Mouse (Mus musculus): ENCODE measurements at regions not wholly inside any gene's neighbourhood (a gene's known extent, or its start where the extent isn't known, plus 50 kb on each side); places are given as distances from the start of the nearest gene placed in this dataset.

- DNase-seq = no peak
- Histone ChIP-seq H3K36me3 (ENCODE audit: control insufficient read depth, insufficient read depth, low read length) (no peaks in the 10 kb centered on the region), H3K9ac (replicated peaks; ENCODE audit: low read length) (no peak overlapping the region), H3K4me3 (replicated peaks; ENCODE audit: low read depth, low read length) (no peak overlapping the region), H3K27me3 (ENCODE audit: control insufficient read depth, insufficient read depth, low read length) (no peaks in the 10 kb centered on the region), H3K4me2 (ENCODE audit: low read length) (no peak overlapping the region), H3K9me3 (ENCODE audit: control insufficient read depth, low read length) (no peaks in the 10 kb centered on the region), H3K4me1 (ENCODE audit: control insufficient read depth, insufficient read depth, low read length) (no peaks in the 10 kb centered on the region), H3K27ac (replicated peaks; ENCODE audit: low read depth, low read length) (no peak overlapping the region)
- ATAC-seq (ENCODE audit: low FRiP score, low TSS enrichment) = peak; percentile 48; the same call in 1 of the 2 replicates
- 83% methylated on average over 14 of the region's 14 CpGs for WGBS
Observed at GRCm38 (mm10) chr17:84877176-84877863, 79.2 kb upstream of the Ppm1b start.

DNA sequence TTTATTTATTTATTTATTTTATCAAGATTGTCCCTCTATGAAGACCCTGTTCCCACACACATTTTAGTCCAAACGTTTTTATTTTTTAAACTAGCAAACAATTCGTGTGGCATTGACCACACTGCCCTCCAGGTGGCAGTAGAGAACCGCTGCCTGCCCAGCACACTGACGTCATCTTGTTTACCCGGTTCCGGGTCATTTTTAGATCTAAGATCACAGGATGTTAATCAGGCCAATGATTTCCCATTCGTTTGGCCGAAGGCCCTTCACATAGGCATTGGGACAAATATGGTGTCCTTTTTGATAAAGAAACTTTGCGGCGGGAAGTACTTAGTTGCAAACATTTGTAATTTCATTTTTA is 78.7 kb upstream of the Ppm1b start:
- H3K9me3 ChIP-seq (ENCODE audit: control insufficient read depth, low read length) = no peaks in the 10 kb centered on the region
- H3K4me3 ChIP-seq (replicated peaks; ENCODE audit: low read depth, low read length) = no peak overlapping the region
- peak overlapping the region; percentile 38 for H3K4me2 ChIP-seq (ENCODE audit: low read length)
- H3K27ac ChIP-seq (replicated peaks; ENCODE audit: low read depth, low read length) = no peak overlapping the region
- H3K4me1 ChIP-seq (ENCODE audit: control insufficient read depth, insufficient read depth, low read length) = no peaks in the 10 kb centered on the region
- no peak overlapping the region for H3K9ac ChIP-seq (replicated peaks; ENCODE audit: low read length)
- DNase-seq (peak; percentile 87), ATAC-seq (ENCODE audit: low FRiP score, low TSS enrichment) (peak; percentile 46; the same call in 1 of the 2 replicates)
- WGBS = 18% methylated on average over 10 of the region's 10 CpGs
- H3K36me3 ChIP-seq (ENCODE audit: control insufficient read depth, insufficient read depth, low read length) = no peaks in the 10 kb centered on the region
- H3K27me3 ChIP-seq (ENCODE audit: control insufficient read depth, insufficient read depth, low read length) = no peaks in the 10 kb centered on the region

GRCm38 (mm10) chr17:84878316-84878715 is 78.2 kb upstream of the Ppm1b start:
- no peak overlapping the region for H3K9ac ChIP-seq (replicated peaks; ENCODE audit: low read length)
- no peaks in the 10 kb centered on the region for H3K27me3 ChIP-seq (ENCODE audit: control insufficient read depth, insufficient read depth, low read length)
- no peak overlapping the region for H3K27ac ChIP-seq (replicated peaks; ENCODE audit: low read depth, low read length)
- DNase-seq (no peak), ATAC-seq (ENCODE audit: low FRiP score, low TSS enrichment) (no peak)
- no peaks in the 10 kb centered on the region for H3K4me1 ChIP-seq (ENCODE audit: control insufficient read depth, insufficient read depth, low read length)
- H3K4me2 ChIP-seq (ENCODE audit: low read length) = peak overlapping the region; percentile 38; the same call in 1 of the 2 replicates
- WGBS = 91% methylated on average over 5 of the region's 5 CpGs
- no peaks in the 10 kb centered on the region for H3K36me3 ChIP-seq (ENCODE audit: control insufficient read depth, insufficient read depth, low read length)
- H3K4me3 ChIP-seq (replicated peaks; ENCODE audit: low read depth, low read length) = no peak overlapping the region
- H3K9me3 ChIP-seq (ENCODE audit: control insufficient read depth, low read length) = no peaks in the 10 kb centered on the region

- H3K4me3 ChIP-seq (replicated peaks; ENCODE audit: low read depth, low read length) = no peak overlapping the region
- ATAC-seq (ENCODE audit: low FRiP score, low TSS enrichment) = no peak
Observed at GRCm38 (mm10) chr17:84879146-84879545, 77.4 kb upstream of the Ppm1b start.

GRCm38 (mm10) chr17:84880946-84881345 is 75.6 kb upstream of the Ppm1b start:
- Histone ChIP-seq H3K9me3 (ENCODE audit: control insufficient read depth, low read length) (no peaks in the 10 kb centered on the region), H3K9ac (replicated peaks; ENCODE audit: low read length) (no peak overlapping the region), H3K27ac (replicated peaks; ENCODE audit: low read depth, low read length) (no peak overlapping the region), H3K27me3 (ENCODE audit: control insufficient read depth, insufficient read depth, low read length) (no peaks in the 10 kb centered on the region), H3K36me3 (ENCODE audit: control insufficient read depth, insufficient read depth, low read length) (no peaks in the 10 kb centered on the region), H3K4me1 (ENCODE audit: control insufficient read depth, insufficient read depth, low read length) (no peaks in the 10 kb centered on the region), H3K4me3 (replicated peaks; ENCODE audit: low read depth, low read length) (no peak overlapping the region), H3K4me2 (ENCODE audit: low read length) (no peak overlapping the region)
- DNase-seq (no peak), ATAC-seq (ENCODE audit: low FRiP score, low TSS enrichment) (no peak)
- WGBS = 86% methylated on average over 2 of the region's 2 CpGs

More at GRCm38 (mm10) chr17:84879146-84879545, 77.4 kb upstream of the Ppm1b start:
- no peaks in the 10 kb centered on the region for H3K4me1 ChIP-seq (ENCODE audit: control insufficient read depth, insufficient read depth, low read length)
- no peak overlapping the region for H3K9ac ChIP-seq (replicated peaks; ENCODE audit: low read length)
- WGBS = 89% methylated on average over 10 of the region's 10 CpGs
- H3K27me3 ChIP-seq (ENCODE audit: control insufficient read depth, insufficient read depth, low read length) = no peaks in the 10 kb centered on the region
- DNase-seq = no peak
- no peaks in the 10 kb centered on the region for H3K9me3 ChIP-seq (ENCODE audit: control insufficient read depth, low read length)
- H3K27ac ChIP-seq (replicated peaks; ENCODE audit: low read depth, low read length) = no peak overlapping the region
- no peak overlapping the region for H3K4me2 ChIP-seq (ENCODE audit: low read length)
- no peaks in the 10 kb centered on the region for H3K36me3 ChIP-seq (ENCODE audit: control insufficient read depth, insufficient read depth, low read length)

DNA sequence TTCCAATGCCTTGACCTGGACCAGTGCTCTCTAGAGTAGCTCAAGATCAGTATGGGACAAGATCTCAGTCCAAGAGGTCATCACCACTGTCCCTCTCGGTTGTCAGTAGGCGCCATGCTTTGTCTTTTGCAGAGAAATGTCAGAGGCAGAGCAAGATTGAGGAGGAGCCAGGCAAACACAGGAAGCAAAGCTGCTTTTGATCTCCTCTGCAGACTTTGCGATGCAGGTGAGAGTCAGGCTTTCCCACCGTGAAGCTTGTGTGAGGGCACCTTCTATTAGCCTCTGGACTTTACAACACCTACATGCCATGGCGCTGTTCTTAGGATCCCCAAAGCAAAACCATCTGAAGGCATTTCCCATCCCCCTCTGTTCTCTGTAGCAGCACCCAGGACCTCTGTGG is 68.0 kb upstream of the Ppm1b start:
- Histone ChIP-seq H3K4me1 (ENCODE audit: control insufficient read depth, insufficient read depth, low read length) (no peaks in the 10 kb centered on the region), H3K4me3 (replicated peaks; ENCODE audit: low read depth, low read length) (no peak overlapping the region), H3K27me3 (ENCODE audit: control insufficient read depth, insufficient read depth, low read length) (no peaks in the 10 kb centered on the region), H3K9me3 (ENCODE audit: control insufficient read depth, low read length) (no peaks in the 10 kb centered on the region), H3K4me2 (ENCODE audit: low read length) (no peak overlapping the region), H3K9ac (replicated peaks; ENCODE audit: low read length) (no peak overlapping the region), H3K36me3 (ENCODE audit: control insufficient read depth, insufficient read depth, low read length) (no peaks in the 10 kb centered on the region), H3K27ac (replicated peaks; ENCODE audit: low read depth, low read length) (no peak overlapping the region)
- WGBS = 91% methylated on average over 5 of the region's 5 CpGs
- no peak for ATAC-seq (ENCODE audit: low FRiP score, low TSS enrichment)
- no peak for DNase-seq

GRCm38 (mm10) chr17:84890871-84891599 is 65.5 kb upstream of the Ppm1b start:
- no peak overlapping the region for H3K9ac ChIP-seq (replicated peaks; ENCODE audit: low read length)
- H3K27ac ChIP-seq (replicated peaks; ENCODE audit: low read depth, low read length) = no peak overlapping the region
- no peaks in the 10 kb centered on the region for H3K27me3 ChIP-seq (ENCODE audit: control insufficient read depth, insufficient read depth, low read length)
- H3K4me3 ChIP-seq (replicated peaks; ENCODE audit: low read depth, low read length) = no peak overlapping the region
- peak; percentile 15 for DNase-seq
- no peak overlapping the region for H3K4me2 ChIP-seq (ENCODE audit: low read length)
- no peaks in the 10 kb centered on the region for H3K4me1 ChIP-seq (ENCODE audit: control insufficient read depth, insufficient read depth, low read length)
- WGBS = 72% methylated on average over 12 of the region's 12 CpGs
- no peak for ATAC-seq (ENCODE audit: low FRiP score, low TSS enrichment)
- H3K36me3 ChIP-seq (ENCODE audit: control insufficient read depth, insufficient read depth, low read length) = no peaks in the 10 kb centered on the region
- no peaks in the 10 kb centered on the region for H3K9me3 ChIP-seq (ENCODE audit: control insufficient read depth, low read length)

- ATAC-seq (ENCODE audit: low FRiP score, low TSS enrichment) = no peak
- Histone ChIP-seq H3K4me3 (replicated peaks; ENCODE audit: low read depth, low read length) (no peak overlapping the region), H3K9ac (replicated peaks; ENCODE audit: low read length) (no peak overlapping the region), H3K36me3 (ENCODE audit: control insufficient read depth, insufficient read depth, low read length) (no peaks in the 10 kb centered on the region), H3K27ac (replicated peaks; ENCODE audit: low read depth, low read length) (no peak overlapping the region), H3K27me3 (ENCODE audit: control insufficient read depth, insufficient read depth, low read length) (no peaks in the 10 kb centered on the region), H3K4me2 (ENCODE audit: low read length) (no peak overlapping the region), H3K4me1 (ENCODE audit: control insufficient read depth, insufficient read depth, low read length) (no peaks in the 10 kb centered on the region), H3K9me3 (ENCODE audit: control insufficient read depth, low read length) (no peaks in the 10 kb centered on the region)
- DNase-seq = no peak
- WGBS = 82% methylated on average over 16 of the region's 16 CpGs
Observed at GRCm38 (mm10) chr17:84893273-84894033, 63.1 kb upstream of the Ppm1b start.
